Mouse (Mus musculus): Measurements from ENCODE around the gene Erg. TPM values are rescaled to one million over a fixed set of nuclear protein-coding genes. Genes with fewer than 3 reads are reported as not detected.

Gene Erg
- total RNA-seq, 2 experiments from 2014 or later, result 9.8 to 12.3 TPM

GRCm38 (mm10) chr16:95350499-95350898, 235.9 kb downstream of the Erg start:
- peak; percentile 27 for DNase-seq

DNA sequence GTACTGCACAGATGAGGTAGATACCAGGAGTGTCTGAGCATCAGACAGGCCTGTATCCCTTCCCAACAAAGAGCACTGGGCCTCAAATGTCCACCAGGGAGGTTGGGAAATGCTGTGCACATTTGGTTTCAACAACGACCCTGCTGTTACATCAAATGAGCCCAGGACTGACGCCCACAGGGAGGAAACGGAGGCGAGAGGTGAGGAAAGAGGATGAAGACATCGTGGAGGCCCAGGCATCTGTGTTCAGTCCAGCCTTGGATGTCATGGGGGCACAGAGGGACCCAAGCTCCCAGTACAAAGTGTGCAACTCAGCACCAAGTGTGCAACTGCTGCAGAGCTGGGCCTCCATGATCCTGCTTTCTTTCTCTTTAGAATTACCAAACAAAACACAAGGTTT, 236.6 kb downstream of the Erg start:
- DNase-seq, result no peak

DNA sequence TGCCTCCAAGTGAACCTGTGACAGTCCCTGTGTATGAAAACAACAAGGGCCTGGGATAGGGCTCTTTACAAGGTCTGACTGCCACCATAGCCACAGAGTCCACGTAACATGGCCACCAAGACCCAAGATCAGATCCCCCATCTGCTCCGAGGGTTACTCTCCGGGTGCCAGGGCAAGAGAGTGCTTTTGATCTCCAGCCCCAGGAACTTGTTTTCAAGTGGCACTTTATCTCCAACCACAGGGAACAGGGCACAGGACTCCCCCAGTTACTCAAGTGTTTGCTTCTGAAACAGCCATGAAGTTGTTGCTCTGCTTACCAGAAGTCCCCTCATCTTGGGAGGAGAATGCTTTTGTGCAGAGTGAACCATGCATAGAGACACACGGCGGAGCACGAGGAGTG, 237.0 kb downstream of the Erg start:
- DNase-seq, result no peak

DNA sequence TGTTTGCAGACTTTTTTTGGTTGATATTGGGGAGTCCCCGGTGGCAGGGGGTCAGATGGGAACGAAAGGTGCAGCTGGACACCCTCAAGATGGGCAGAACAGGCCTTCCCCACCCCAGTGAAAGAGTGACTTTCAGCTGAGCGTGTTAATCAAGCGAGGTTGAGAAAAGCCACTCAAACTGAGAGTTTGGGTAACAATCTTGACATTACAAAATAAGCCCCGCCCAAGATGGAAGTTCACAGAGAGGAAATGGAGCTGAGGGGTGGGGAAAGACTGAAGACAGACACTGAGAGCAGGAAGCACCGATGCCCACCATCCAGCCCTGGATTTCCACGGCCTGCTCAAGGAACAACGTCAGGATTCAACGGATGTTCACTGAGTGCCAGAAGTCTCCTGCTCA, 237.8 kb downstream of the Erg start:
- no peak for DNase-seq

- DNase-seq, result peak; percentile 33
Measured at GRCm38 (mm10) chr16:95347202-95347601, 239.2 kb downstream of the Erg start.

- peak; percentile 27 for DNase-seq
Measured at GRCm38 (mm10) chr16:95345882-95346281, 240.5 kb downstream of the Erg start.

GRCm38 (mm10) chr16:95344961-95345360, 241.4 kb downstream of the Erg start:
- DNase-seq, result no peak

GRCm38 (mm10) chr16:95342030-95342429, 244.4 kb downstream of the Erg start:
- DNase-seq, result no peak

DNA sequence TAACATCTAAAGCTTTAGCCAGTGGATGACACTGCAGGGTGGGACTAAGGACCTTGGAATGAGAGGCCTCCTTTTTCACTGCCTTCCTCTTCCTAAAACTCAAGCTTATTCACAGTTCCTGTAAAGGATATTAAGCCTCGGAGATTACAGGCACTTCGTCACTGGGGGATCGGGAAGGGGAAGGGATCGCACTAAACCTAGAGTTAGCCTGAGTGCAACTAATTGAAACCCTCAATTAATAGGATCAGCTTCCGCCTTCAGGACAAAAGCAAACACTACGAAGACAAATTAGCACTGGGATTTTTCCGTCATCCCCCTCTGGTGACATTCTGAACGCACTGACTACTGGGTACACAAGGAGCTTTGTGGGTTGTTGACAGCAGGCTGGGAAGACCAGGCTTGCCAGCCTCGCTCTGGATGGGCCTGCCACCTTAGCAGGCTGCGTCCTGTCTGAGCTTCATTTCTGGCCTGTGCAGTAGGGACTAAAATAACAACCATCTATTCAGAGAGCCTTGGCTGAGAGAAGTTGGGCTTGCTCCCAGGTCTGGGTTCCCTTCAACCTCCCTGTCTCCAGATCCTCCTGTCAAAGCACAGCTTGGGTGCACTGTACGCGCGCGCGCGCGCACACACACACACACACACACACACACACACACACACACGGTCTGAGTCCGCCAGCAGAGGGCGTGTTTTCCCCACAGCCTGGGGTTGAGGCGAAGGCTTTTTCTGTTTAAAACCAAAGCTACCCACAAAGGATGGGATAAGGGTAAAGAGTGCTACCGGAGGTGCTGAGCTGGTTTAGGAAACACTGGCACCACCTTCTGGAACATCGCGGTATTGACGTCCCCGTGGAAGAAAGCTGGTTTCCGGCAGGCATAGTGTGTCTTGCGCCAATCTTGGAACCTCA, 245.3 kb downstream of the Erg start:
- DNase-seq, result peak; percentile 59

DNA sequence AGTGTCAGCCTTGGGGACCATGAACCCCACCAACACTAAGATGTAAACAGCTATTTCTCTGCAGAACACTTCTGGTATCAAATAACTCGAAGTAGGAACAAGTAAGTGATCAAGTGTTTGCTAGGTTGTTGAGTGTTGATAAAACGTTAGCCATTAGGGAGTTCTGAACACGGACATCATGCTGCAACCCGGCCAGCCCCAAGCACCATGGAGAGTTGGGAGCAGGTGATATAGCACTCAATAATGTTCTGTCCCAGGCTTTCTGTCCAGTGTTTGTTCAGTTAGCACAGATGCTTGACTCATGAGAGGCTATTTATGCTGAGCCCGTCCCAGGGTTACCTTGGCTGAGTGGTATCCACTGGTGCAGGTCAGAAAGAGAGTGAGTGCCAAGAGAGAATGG, 254.2 kb downstream of the Erg start:
- DNase-seq, result no peak

DNA sequence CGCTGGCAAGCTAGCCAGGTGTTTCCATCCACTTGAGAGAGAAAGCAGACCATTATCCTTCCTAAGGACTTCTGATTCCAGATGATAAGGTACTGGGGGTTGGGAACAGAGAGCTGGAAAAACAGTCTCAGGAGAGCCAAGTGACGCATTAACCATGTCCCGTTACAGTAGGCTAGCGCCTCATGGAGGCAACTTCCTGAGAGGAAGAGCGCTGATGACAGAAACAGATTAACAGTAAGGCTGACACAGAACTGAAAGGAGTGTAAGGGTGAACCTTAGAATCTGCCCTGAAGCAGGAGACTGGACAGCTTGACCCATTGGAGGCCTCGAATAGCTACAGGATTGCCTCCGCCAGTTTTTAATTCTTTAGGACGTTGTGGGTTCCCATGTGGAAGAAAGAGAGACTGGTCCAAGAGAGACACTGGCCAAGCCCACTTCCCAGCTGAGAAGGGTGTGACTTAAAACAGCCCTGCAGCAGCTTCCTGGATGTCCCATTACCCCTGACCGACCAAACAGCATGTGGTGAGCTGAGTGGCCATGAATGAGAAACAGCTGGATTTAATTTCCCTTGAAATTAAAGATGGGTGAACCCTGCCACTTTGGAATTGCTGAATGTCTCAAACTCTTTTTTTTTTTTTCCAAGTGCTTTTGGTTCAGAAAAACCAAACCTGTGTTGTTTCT, 264.3 kb downstream of the Erg start:
- DNase-seq, result peak; percentile 24

Other genes starting within 250 kb of the Erg start
- 10 to 100 TPM; 25.4 to 29.2 TPM for gene Ets2, start 115.5 kb upstream of the Erg start, total RNA-seq (2021)

All from gastrocnemius, postnatal 25 days (tissue).